Comparison of ENCODE assay signal across 8 mouse cellular contexts in the genomic region with DNA sequence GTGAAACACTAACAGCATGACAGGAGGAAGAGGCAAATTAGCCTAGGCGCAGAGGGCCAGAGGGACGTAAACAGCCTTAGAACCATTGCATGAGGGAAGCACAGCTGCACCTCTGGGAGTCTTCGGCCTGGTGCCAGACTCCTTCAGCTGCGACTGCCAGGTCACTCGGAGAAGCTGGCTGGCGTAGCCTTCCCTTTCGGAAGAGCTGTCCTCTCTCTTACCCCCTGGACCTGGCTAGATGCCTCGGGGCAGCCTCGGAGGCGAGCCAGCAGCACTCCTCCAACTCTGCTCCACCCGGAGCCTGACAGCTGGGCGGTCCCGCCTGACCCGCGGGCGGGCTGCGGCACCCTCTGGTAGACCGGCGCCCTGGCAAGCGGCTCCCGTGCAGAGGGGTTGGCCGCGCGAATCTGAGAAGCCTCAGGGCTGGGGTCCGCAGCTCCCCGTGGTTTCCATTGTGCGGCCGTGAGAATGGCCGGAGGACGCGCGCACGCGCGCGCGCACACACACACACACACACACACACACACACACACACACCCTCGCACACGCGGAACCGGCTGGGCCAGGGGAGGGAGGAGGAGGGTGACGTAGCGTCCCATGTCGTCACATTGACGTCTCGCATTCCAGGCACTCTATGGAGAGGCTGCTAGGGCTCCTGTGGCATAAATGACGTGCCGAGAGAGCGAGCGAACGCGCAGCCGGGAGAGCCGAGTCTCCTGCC. TPM values are rescaled to one million over a fixed set of nuclear protein-coding genes. Genes with fewer than 3 reads are reported as not detected.
DNase-seq lines count a peak whose midpoint lies in the region; ATAC-seq and TF ChIP-seq lines count a peak whose summit lies in the region.

TSS of gene Nr4a3 (plus strand) at position 663 of the 721 bp plus-strand sequence.

- ATAC-seq in forebrain, embryonic 15.5 days (replicated peaks), result peak; percentile 85
- ATAC-seq in neural tube, embryonic 14.5 days (ENCODE audit: low read depth), result peak; percentile 84

- WGBS in forebrain, embryonic 15.5 days, result under 1% methylated on average over 39 of the region's 54 CpGs
- WGBS in neural tube, embryonic 14.5 days, result under 1% methylated on average over 42 of the region's 54 CpGs

- H3K4me1 ChIP-seq in ES-E14 (ENCODE audit: control insufficient read depth in 2 of 2, insufficient read depth in 2 of 2, low read length in 2 of 2, poor library complexity in 1 of 2), result no peaks in the 10 kb centered on the region
- H3K4me1 ChIP-seq in forebrain, embryonic 15.5 days, result peaks cover 55% of the 10 kb centered on the region
- H3K4me1 ChIP-seq in neural tube, embryonic 14.5 days (ENCODE audit: control insufficient read depth, insufficient read depth, low read length), result peaks cover 29% of the 10 kb centered on the region
- H3K4me1 ChIP-seq in testis, adult 2 months (ENCODE audit: control insufficient read depth, insufficient read depth, low read length), result peaks cover 34% of the 10 kb centered on the region

- no peak within 1 kb of the TSS for H3K27ac ChIP-seq in ES-E14 (ENCODE audit: insufficient read depth, low read depth, low read length, poor library complexity, severe bottlenecking)
- H3K27ac ChIP-seq in forebrain, embryonic 15.5 days (replicated peaks), result peak within 1 kb of the TSS; percentile 92
- peak within 1 kb of the TSS; percentile 89 for H3K27ac ChIP-seq in neural tube, embryonic 14.5 days (ENCODE audit: low read depth, low read length)
- H3K27ac ChIP-seq in testis, adult 2 months (ENCODE audit: control insufficient read depth, insufficient read depth, low read depth, low read length), result peak within 1 kb of the TSS; percentile 12; the same call in 1 of the 2 replicates

- peak within 1 kb of the TSS; percentile 69 to 76 for H3K4me3 ChIP-seq in ES-E14 (ENCODE audit: insufficient read depth in 1 of 2, low read depth in 1 of 2, low read length in 2 of 2, poor library complexity in 1 of 2, severe bottlenecking in 1 of 2)
- H3K4me3 ChIP-seq in forebrain, embryonic 15.5 days, result peak within 1 kb of the TSS; percentile 86
- H3K4me3 ChIP-seq in neural tube, embryonic 14.5 days (ENCODE audit: low read depth, low read length), result peak within 1 kb of the TSS; percentile 68
- peak within 1 kb of the TSS; percentile 78 for H3K4me3 ChIP-seq in testis, adult 2 months (ENCODE audit: control insufficient read depth, low read depth, low read length)

- DNase-seq in ES-E14 (ENCODE audit: low read depth, low spot score), result peak; percentile 75
- peak; percentile 89 for DNase-seq in cerebellum, adult 11-12 months
- peak; percentile 89 for DNase-seq in heart, postnatal 25 days (ENCODE audit: low spot score)
- peak; percentile 88 to 92 for DNase-seq in layer of hippocampus, adult 18-20 months (ENCODE audit: low spot score in 2 of 2)
- DNase-seq in lung, adult 18-20 months, result peak; percentile 92 to 94

- TF ChIP-seq CTCF in testis, adult 2 months (IDR thresholded peaks at IDR 0.05; ENCODE audit: control insufficient read depth, insufficient read depth, insufficient replicate concordance, low read depth, low read length), result no peak

- peaks cover 20% of the 10 kb centered on the region; the same call in 1 of the 2 replicates for H3K27me3 ChIP-seq in forebrain, embryonic 15.5 days
- H3K27me3 ChIP-seq in neural tube, embryonic 14.5 days (ENCODE audit: control insufficient read depth, insufficient read depth, low read length), result peaks cover 11% of the 10 kb centered on the region; the same call in 1 of the 2 replicates
- no peaks in the 10 kb centered on the region; the same call in none of the 2 replicates for H3K27me3 ChIP-seq in testis, adult 2 months (ENCODE audit: control insufficient read depth, insufficient read depth, low read length)

- H3K9me3 ChIP-seq in ES-E14 (ENCODE audit: control insufficient read depth, insufficient read depth, low read depth, low read length), result no peaks in the 10 kb centered on the region
- no peaks in the 10 kb centered on the region for H3K9me3 ChIP-seq in forebrain, embryonic 15.5 days
- H3K9me3 ChIP-seq in neural tube, embryonic 14.5 days (ENCODE audit: control insufficient read depth, low read length), result no peaks in the 10 kb centered on the region

- H3K9ac ChIP-seq in ES-E14 (ENCODE audit: insufficient read depth, low read depth, low read length, poor library complexity, severe bottlenecking), result peak within 1 kb of the TSS; percentile 30; the same call in 1 of the 2 replicates
- peak within 1 kb of the TSS; percentile 67 for H3K9ac ChIP-seq in forebrain, embryonic 15.5 days (replicated peaks)
- peak within 1 kb of the TSS; percentile 74 for H3K9ac ChIP-seq in neural tube, embryonic 14.5 days (replicated peaks; ENCODE audit: low read depth, low read length)

- TF ChIP-seq POLR2A in testis, adult 2 months (IDR thresholded peaks at IDR 0.05; ENCODE audit: control insufficient read depth, low read depth, low read length), result no peak; the same call in 1 of the 2 replicates

- intact Hi-C loops in heart, postnatal 25 days (cut with DNase I), result loop anchor here (1.0 to 5.0 kb wide), 3 partner anchors 98 to 451 kb away; no protein-coding TSS in a partner anchor

- peak within 1 kb of the TSS; percentile 98 for H3K4me2 ChIP-seq in forebrain, embryonic 15.5 days (replicated peaks)
- peak within 1 kb of the TSS; percentile 98 for H3K4me2 ChIP-seq in neural tube, embryonic 14.5 days (ENCODE audit: low read depth, low read length)

- in situ Hi-C loops in ES-E14 (cut with MboI; ENCODE audit: low sequenced_read_pairs in 2 of 2, unreplicated experiment in 2 of 2), result loop anchor here in 1 of 2 experiments (25.0 kb wide), 1 partner anchor 1707 kb away; the partner anchor contains the start of gene Foxe1

- no peaks in the 10 kb centered on the region for H3K36me3 ChIP-seq in ES-E14 (ENCODE audit: control insufficient read depth, insufficient read depth, low read length, poor library complexity, severe bottlenecking)
- H3K36me3 ChIP-seq in forebrain, embryonic 15.5 days, result no peaks in the 10 kb centered on the region
- no peaks in the 10 kb centered on the region for H3K36me3 ChIP-seq in neural tube, embryonic 14.5 days (ENCODE audit: control insufficient read depth, insufficient read depth, low read length)
- H3K36me3 ChIP-seq in testis, adult 2 months (ENCODE audit: control insufficient read depth, insufficient read depth, low read length), result no peaks in the 10 kb centered on the region

TF ChIP-seq in ES-E14, 5 proteins besides CTCF, POLR2A, EP300 and RAD21:
- no peak for TF ChIP-seq ZNF384 (IDR thresholded peaks at IDR 0.05; ENCODE audit: low read depth, low read length)
- no peak for TF ChIP-seq CHD2 (IDR thresholded peaks at IDR 0.05; ENCODE audit: low read depth, low read length)

RNA-seq across cellular contexts. Expression of gene Nr4a3, which starts in this region (rescaled TPM):
- 0.09 TPM in 1 of 2 replicates, not detected in the other for total RNA-seq in ES-E14 (2012; rRNA removed)
- polyA plus RNA-seq in forebrain, embryonic 15.5 days (2015; fragmentation: Nextera tagmentation; extraction: Ambion mirVana), result 7.2 and 8.2 TPM in 2 replicates
- total RNA-seq in heart, postnatal 25 days (2021), result 1 to 10 TPM; 2.5 to 5.9 TPM
- total RNA-seq in layer of hippocampus, adult 18-20 months (2021), result 10 to 100 TPM; 61.0 to 87.4 TPM
- 1.9 and 3.0 TPM in 2 replicates for polyA plus RNA-seq in neural tube, embryonic 14.5 days (2014; fragmentation: Nextera tagmentation; extraction: Ambion mirVana)
- 4.0 and 4.9 TPM in 2 replicates for polyA plus RNA-seq in testis, adult 2 months (2012; rRNA removed)

Comparison
In these comparisons a context has a peak if more than half of its experiments do, and no peak if none do; other contexts are left out.
1. RNA of gene Nr4a3 (total RNA-seq): 61.0 to 87.4 TPM in layer of hippocampus, adult 18-20 months; 2.5 to 5.9 TPM in heart, postnatal 25 days and 0.09 TPM in ES-E14; every median in the first group is over 4 times any median in the second.
2. Peak in DNase-seq, H3K4me3 ChIP-seq and H3K9ac ChIP-seq in ES-E14; RNA of the gene not detected or under 1 TPM.
3. Peak in every context shown above with its lines, with median percentiles within 50 percentile points of each other: DNase-seq, H3K4me3 ChIP-seq and H3K9ac ChIP-seq.